In genomic region chr10:13364286-13364580, GRCm38 (mm10) we compare ENCODE assay signal across 27 mouse cellular contexts.
DNase-seq lines count a peak whose midpoint lies in the region; ATAC-seq lines count a peak whose summit lies in the region.
"Had no signal": no experiment of that assay in that cellular context is flagged by ENCODE, and none has a peak within 500 bp of the region (broad histone marks: within the 10 kb centered on the region; RNA-seq: fewer than 3 reads in every experiment).

No protein-coding gene starts in this region.

- peak; percentile 67 for DNase-seq in embryonic facial prominence, embryonic 14.5 days (ENCODE audit: low spot score)
- no peak for DNase-seq in embryonic facial prominence, embryonic 10.5 days (ENCODE audit: low spot score)
- no peak for DNase-seq in heart, adult 8-10 months (ENCODE audit: low spot score)
- no peak for DNase-seq in lung, postnatal 10 days
- DNase-seq in spleen, postnatal 36 days (ENCODE audit: low spot score in 2 of 2): no peak
- no peak for DNase-seq in right cerebral cortex, postnatal 25 days
- DNase-seq: adrenal gland, adult 8-10 months; cerebellum, adult 2 months; cerebellum, postnatal 25 days; gastrocnemius, postnatal 10 days; heart, postnatal 36 days; kidney, adult 9 months; kidney, postnatal 36 days; layer of hippocampus, postnatal 36 days; liver, embryonic 13.5 days; lung, adult 2 months; thymus, adult 2 months; thymus, postnatal 4 days had no signal

- H3K27me3 ChIP-seq in embryonic facial prominence, embryonic 14.5 days (replicated peaks; ENCODE audit: control insufficient read depth, insufficient read depth, low read length): no peaks in the 10 kb centered on the region
- no peaks in the 10 kb centered on the region for H3K27me3 ChIP-seq in embryonic facial prominence, embryonic 10.5 days (replicated peaks; ENCODE audit: low read depth, poor library complexity, severe bottlenecking)
- no peaks in the 10 kb centered on the region for H3K27me3 ChIP-seq in heart, embryonic 16.5 days (ENCODE audit: control insufficient read depth, insufficient read depth, low read length)
- no peaks in the 10 kb centered on the region for H3K27me3 ChIP-seq in lung, embryonic 16.5 days (ENCODE audit: control insufficient read depth, insufficient read depth, low read depth, low read length)
- H3K27me3 ChIP-seq: embryonic facial prominence, embryonic 13.5 days; limb, embryonic 12.5 days; liver, embryonic 13.5 days; midbrain, embryonic 12.5 days had no signal

- ATAC-seq in embryonic facial prominence, embryonic 14.5 days (ENCODE audit: low read depth): no peak
- ATAC-seq in heart, embryonic 16.5 days (replicated peaks; ENCODE audit: extremely low read depth, insufficient read depth, low FRiP score): no peak
- ATAC-seq in lung, embryonic 16.5 days (ENCODE audit: low read depth): peak; percentile 32; the same call in 1 of the 2 replicates
- ATAC-seq: activated CD4-positive, CD25-positive, alpha-beta regulatory T cell, adult 4 months; inflammation-experienced regulatory T-cells, adult 6 months had no signal

- H3K9me3 ChIP-seq in embryonic facial prominence, embryonic 14.5 days (ENCODE audit: control insufficient read depth, low read length): no peaks in the 10 kb centered on the region
- H3K9me3 ChIP-seq in embryonic facial prominence, embryonic 10.5 days: no peaks in the 10 kb centered on the region
- H3K9me3 ChIP-seq in heart, embryonic 16.5 days (replicated peaks; ENCODE audit: control insufficient read depth, low read length): 0 out of 2 replicates have a peak, but pooled peaks cover 2% of the 10 kb centered on the region
- no peaks in the 10 kb centered on the region for H3K9me3 ChIP-seq in lung, embryonic 16.5 days (ENCODE audit: control insufficient read depth, low read length)
- H3K9me3 ChIP-seq: embryonic facial prominence, embryonic 13.5 days; limb, embryonic 12.5 days; liver, embryonic 13.5 days; midbrain, embryonic 12.5 days had no signal

- 0 out of 2 replicates have a peak, but pooled peaks cover 2% of the 10 kb centered on the region for H3K4me1 ChIP-seq in embryonic facial prominence, embryonic 14.5 days (ENCODE audit: control insufficient read depth, insufficient read depth, low read length)
- H3K4me1 ChIP-seq in embryonic facial prominence, embryonic 10.5 days: no peaks in the 10 kb centered on the region; the same call in 1 of the 2 replicates
- H3K4me1 ChIP-seq in heart, embryonic 16.5 days (ENCODE audit: control insufficient read depth, insufficient read depth, low read length): peaks cover 5% of the 10 kb centered on the region; the same call in 1 of the 2 replicates
- no peaks in the 10 kb centered on the region for H3K4me1 ChIP-seq in lung, embryonic 16.5 days (replicated peaks; ENCODE audit: control insufficient read depth, insufficient read depth, low read length)
- H3K4me1 ChIP-seq: embryonic facial prominence, embryonic 13.5 days; limb, embryonic 12.5 days; liver, embryonic 13.5 days; midbrain, embryonic 12.5 days had no signal

- no peak overlapping the region for H3K9ac ChIP-seq in embryonic facial prominence, embryonic 14.5 days (ENCODE audit: low read depth, low read length)
- H3K9ac ChIP-seq in heart, embryonic 16.5 days (ENCODE audit: low read length): no peak overlapping the region
- H3K9ac ChIP-seq in lung, embryonic 16.5 days (ENCODE audit: low read length): no peak overlapping the region
- H3K9ac ChIP-seq: embryonic facial prominence, embryonic 13.5 days; hindbrain, embryonic 14.5 days; limb, embryonic 12.5 days; liver, embryonic 13.5 days; midbrain, embryonic 12.5 days had no signal

- peak overlapping the region; percentile 13; the same call in 1 of the 2 replicates for H3K27ac ChIP-seq in embryonic facial prominence, embryonic 14.5 days (replicated peaks; ENCODE audit: low read depth, low read length)
- H3K27ac ChIP-seq in embryonic facial prominence, embryonic 10.5 days (replicated peaks): no peak overlapping the region
- peak overlapping the region; percentile 32; the same call in 1 of the 2 replicates for H3K27ac ChIP-seq in heart, embryonic 16.5 days (ENCODE audit: low read length)
- H3K27ac ChIP-seq in lung, embryonic 16.5 days (ENCODE audit: low read length): peak overlapping the region; percentile 56
- H3K27ac ChIP-seq: hindbrain, embryonic 14.5 days; limb, embryonic 12.5 days; liver, embryonic 13.5 days; midbrain, embryonic 12.5 days had no signal

- H3K4me2 ChIP-seq in embryonic facial prominence, embryonic 14.5 days (ENCODE audit: low read depth, low read length): no peak overlapping the region
- no peak overlapping the region for H3K4me2 ChIP-seq in heart, embryonic 16.5 days (ENCODE audit: low read depth, low read length)
- H3K4me2 ChIP-seq in lung, embryonic 16.5 days (ENCODE audit: low read depth, low read length): no peak overlapping the region
- H3K4me2 ChIP-seq: embryonic facial prominence, embryonic 13.5 days; heart, embryonic 11.5 days; hindbrain, embryonic 14.5 days; limb, embryonic 12.5 days; liver, embryonic 13.5 days; midbrain, embryonic 12.5 days had no signal

- H3K4me3 ChIP-seq in embryonic facial prominence, embryonic 14.5 days (ENCODE audit: low read depth, low read length): no peak overlapping the region
- no peak overlapping the region for H3K4me3 ChIP-seq in embryonic facial prominence, embryonic 10.5 days
- no peak overlapping the region for H3K4me3 ChIP-seq in heart, embryonic 16.5 days (ENCODE audit: low read length)
- H3K4me3 ChIP-seq in lung, embryonic 16.5 days (ENCODE audit: low read length): no peak overlapping the region
- H3K4me3 ChIP-seq: embryonic facial prominence, embryonic 13.5 days; limb, embryonic 12.5 days; liver, embryonic 13.5 days; midbrain, embryonic 12.5 days had no signal

- H3K36me3 ChIP-seq in embryonic facial prominence, embryonic 14.5 days (ENCODE audit: control insufficient read depth, insufficient read depth, low read length): no peaks in the 10 kb centered on the region
- H3K36me3 ChIP-seq in embryonic facial prominence, embryonic 10.5 days (replicated peaks): no peaks in the 10 kb centered on the region
- H3K36me3 ChIP-seq in heart, embryonic 16.5 days (ENCODE audit: control insufficient read depth, insufficient read depth): no peaks in the 10 kb centered on the region
- H3K36me3 ChIP-seq in lung, embryonic 16.5 days (ENCODE audit: control insufficient read depth, insufficient read depth, low read length): no peaks in the 10 kb centered on the region
- H3K36me3 ChIP-seq: embryonic facial prominence, embryonic 13.5 days; limb, embryonic 12.5 days; liver, embryonic 13.5 days; midbrain, embryonic 12.5 days had no signal

- 49% methylated on average over 2 of the region's 2 CpGs for WGBS in embryonic facial prominence, embryonic 14.5 days
- 81% methylated on average over 2 of the region's 2 CpGs for WGBS in embryonic facial prominence, embryonic 10.5 days
- 59% methylated on average over 2 of the region's 2 CpGs for WGBS in heart, embryonic 16.5 days
- 43% methylated on average over 2 of the region's 2 CpGs for WGBS in lung, embryonic 16.5 days
